Mouse (Mus musculus) heart, adult 2 months (tissue): ENCODE measurements at regions not wholly inside any gene's neighbourhood (a gene's known extent, or its start where the extent isn't known, plus 50 kb on each side); places are given as distances from the start of the nearest gene placed in this dataset.

ENCODE experiments used
- CTCF ChIP-seq: fragments of 200-600 bp; IDR thresholded peaks from 2 replicates; pipeline ENCODE4 v1.8.1; 2022; ENCODE audit warnings: antibody characterized with exemption, mild to moderate bottlenecking, moderate library complexity
- EP300 ChIP-seq: fragments of 200-500 bp; IDR thresholded peaks from 2 replicates; pipeline ENCODE4 v1.6.1; 2011; ENCODE audit warnings: low read depth, low read length, control low read depth; ENCODE audit not compliant: insufficient read depth
- POLR2A ChIP-seq: fragments of 200-500 bp; IDR thresholded peaks from 2 replicates; pipeline ENCODE4 v1.6.1; 2011; ENCODE audit warnings: mild to moderate bottlenecking, low read depth, low read length, control low read depth; ENCODE audit not compliant: insufficient read depth

GRCm38 (mm10) chr7:113441906-113442305 is 53.5 kb upstream of the Pth start:
- TF ChIP-seq CTCF (no peak), POLR2A (no peak), EP300 (no peak)
